Mouse (Mus musculus) cerebellum, adult 2 months (tissue): Measurements from ENCODE around the gene Man2c1.

Source experiments
- CTCF ChIP-seq: fragments of 200-500 bp; IDR thresholded peaks from 2 replicates; pipeline ENCODE4 v1.5.1; 2011; ENCODE audit warnings: low read depth, mild to moderate bottlenecking, control low read depth, low read length, moderate library complexity, borderline replicate concordance; ENCODE audit not compliant: insufficient read depth
- POLR2A ChIP-seq: fragments of 200-500 bp; IDR thresholded peaks from 2 replicates; pipeline ENCODE4 v1.6.1; 2011; ENCODE audit warnings: low read length, control low read depth, borderline replicate concordance; ENCODE audit not compliant: insufficient read depth

DNA sequence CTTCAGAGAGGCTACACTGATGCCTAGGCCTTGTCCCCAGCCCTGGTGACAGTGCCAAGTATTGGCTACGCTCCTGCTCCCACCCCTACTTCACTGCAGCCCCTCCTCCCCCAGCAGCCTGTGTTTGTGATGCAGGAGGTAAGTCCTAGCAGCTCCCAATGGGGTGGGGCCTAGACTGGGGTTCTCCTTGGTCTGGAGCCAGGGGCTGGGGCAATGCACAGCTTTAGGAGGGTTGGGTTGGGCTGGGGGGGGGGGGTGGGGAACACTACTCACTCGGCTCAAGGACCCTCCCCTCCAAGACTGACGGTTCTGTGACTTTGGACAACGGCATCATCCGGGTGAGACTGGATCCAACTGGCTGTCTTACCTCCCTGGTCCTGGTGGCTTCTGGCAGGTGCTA, 9.1 kb downstream of the Man2c1 start:
- no peak for TF ChIP-seq CTCF
- no peak for TF ChIP-seq POLR2A
